Mouse (Mus musculus) ovary, postnatal 36 days (tissue): ENCODE measurements at regions not wholly inside any gene's neighbourhood (a gene's known extent, or its start where the extent isn't known, plus 50 kb on each side); places are given as distances from the start of the nearest gene placed in this dataset.

ENCODE experiments used
- DNase-seq: peaks from one replicate; pipeline ENCODE4 v3.0.0; 2022; ENCODE audit warnings: low spot score, mixed read lengths

DNA sequence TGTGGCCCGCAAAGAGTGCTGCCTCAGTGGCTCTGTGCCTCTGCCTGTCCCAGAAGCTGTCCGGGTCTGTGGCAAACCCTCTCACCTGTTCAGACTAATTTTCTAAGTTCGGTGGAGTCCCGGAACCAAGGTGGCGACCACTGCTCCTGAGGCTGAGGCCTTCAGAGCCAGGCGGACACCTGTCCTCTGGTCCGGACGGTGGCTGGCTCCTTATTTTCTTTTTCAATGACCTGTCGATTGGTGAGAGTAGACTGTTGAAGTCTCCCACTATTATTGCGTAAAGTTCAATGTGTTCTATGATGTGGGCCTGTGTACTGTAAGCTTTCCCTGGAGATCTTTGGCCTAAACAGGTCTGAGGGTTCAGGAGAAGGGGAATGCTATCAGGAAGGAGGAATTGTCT lies 112.0 kb upstream of the Btbd35f4 start:
- DNase-seq = peak; percentile 3
